Mouse (Mus musculus): Measurements from ENCODE around the gene Gchfr.

- no peak for TF ChIP-seq ETS1 (conservative IDR thresholded peaks at IDR 0.05; ENCODE audit: low read depth, low read length)
- TF ChIP-seq CTCF (conservative IDR thresholded peaks at IDR 0.05 in 1 of 2, IDR thresholded peaks at IDR 0.05 in 1 of 2; ENCODE audit: low read depth in 2 of 2, low read length in 2 of 2), result no peak
- TF ChIP-seq MEF2A (IDR thresholded peaks at IDR 0.05; ENCODE audit: borderline replicate concordance, low read depth, low read length), result no peak
- TF ChIP-seq RCOR1 (conservative IDR thresholded peaks at IDR 0.05; ENCODE audit: low read depth, low read length), result no peak
- peak; percentile 56 for TF ChIP-seq ZMIZ1 (IDR thresholded peaks at IDR 0.05; ENCODE audit: low read depth, low read length)
- TF ChIP-seq NRF1 (IDR thresholded peaks at IDR 0.05; ENCODE audit: low read depth, low read length), result peak; percentile 78
These were observed 41.0 kb downstream of the Gchfr start, which contains the start of the genes Zfyve19 and Dnajc17 for GRCm38 (mm10) chr2:119208344-119209175.
